32 mouse cellular contexts compared by ENCODE assay signal in genomic region chr12:31513724-31514503, GRCm38 (mm10). TPM values are rescaled to one million over a fixed set of nuclear protein-coding genes. Genes with fewer than 3 reads are reported as not detected.
DNase-seq lines count a peak whose midpoint lies in the region; ATAC-seq and TF ChIP-seq lines count a peak whose summit lies in the region.
"Had no signal": no experiment of that assay in that cellular context is flagged by ENCODE, and none has a peak within 500 bp of the region (broad histone marks: within the 10 kb centered on the region; RNA-seq: fewer than 3 reads in every experiment).

No protein-coding gene starts in this region.

- TF ChIP-seq CTCF in MEL (IDR thresholded peaks at IDR 0.05 in 2 of 3, conservative IDR thresholded peaks at IDR 0.05 in 1 of 3; ENCODE audit: control insufficient read depth in 1 of 3, insufficient read depth in 1 of 3, low read depth in 2 of 3, low read length in 3 of 3, poor library complexity in 1 of 3, severe bottlenecking in 1 of 3), result no peak
- TF ChIP-seq CTCF in stomach, postnatal 0 days (IDR thresholded peaks at IDR 0.05; ENCODE audit: low read depth), result no peak

- no peak overlapping the region for H3K27ac ChIP-seq in MEL (ENCODE audit: control insufficient read depth, low read depth, low read length)
- H3K27ac ChIP-seq in stomach, postnatal 0 days (replicated peaks), result no peak overlapping the region
- no peak overlapping the region for H3K27ac ChIP-seq in heart, embryonic 10.5 days
- H3K27ac ChIP-seq: embryonic facial prominence, embryonic 12.5 days; gastrocnemius, adult 2 months; heart, embryonic 15.5 days; hindbrain, embryonic 13.5 days; kidney, postnatal 0 days; liver, embryonic 14.5 days; midbrain, embryonic 12.5 days; neural tube, embryonic 13.5 days had no signal

- TF ChIP-seq EP300 in MEL (IDR thresholded peaks at IDR 0.05; ENCODE audit: low read depth in 1 of 2, low read length in 2 of 2), result no peak; a peak in 1 of 4 replicates
- no peak for TF ChIP-seq EP300 in stomach, postnatal 0 days (optimal IDR thresholded peaks at IDR 0.05)

- H3K9ac ChIP-seq in MEL (ENCODE audit: control insufficient read depth, low read depth, low read length, poor library complexity, severe bottlenecking), result no peak overlapping the region
- no peak overlapping the region for H3K9ac ChIP-seq in stomach, postnatal 0 days (ENCODE audit: low read length)
- H3K9ac ChIP-seq: embryonic facial prominence, embryonic 12.5 days; heart, embryonic 15.5 days; hindbrain, embryonic 13.5 days; liver, embryonic 14.5 days; lung, embryonic 14.5 days; midbrain, embryonic 12.5 days; neural tube, embryonic 13.5 days had no signal

- H3K79me2 ChIP-seq in MEL (ENCODE audit: control insufficient read depth, insufficient read depth, low read length, poor library complexity), result no peaks in the 10 kb centered on the region

- no peaks in the 10 kb centered on the region for H3K27me3 ChIP-seq in MEL (ENCODE audit: control insufficient read depth in 1 of 2, insufficient read depth in 2 of 2, low read length in 2 of 2)
- H3K27me3 ChIP-seq in stomach, postnatal 0 days (ENCODE audit: control insufficient read depth, insufficient read depth, low read length), result no peaks in the 10 kb centered on the region
- H3K27me3 ChIP-seq in heart, embryonic 10.5 days (ENCODE audit: insufficient read depth, poor library complexity, severe bottlenecking), result no peaks in the 10 kb centered on the region
- H3K27me3 ChIP-seq: embryonic facial prominence, embryonic 12.5 days; heart, embryonic 15.5 days; hindbrain, embryonic 13.5 days; megakaryocyte, embryonic 14.5 days; midbrain, embryonic 12.5 days; neural tube, embryonic 13.5 days had no signal

- TF ChIP-seq RAD21 in MEL (IDR thresholded peaks at IDR 0.05; ENCODE audit: low read depth, low read length), result no peak

- no peak for TF ChIP-seq POLR2A in MEL (IDR thresholded peaks at IDR 0.05; ENCODE audit: control insufficient read depth in 1 of 2, insufficient read depth in 1 of 2, low read depth in 1 of 2, low read length in 2 of 2, poor library complexity in 1 of 2)

- ATAC-seq in granulocyte monocyte progenitor cell, adult 5-6 weeks (replicated peaks; ENCODE audit: poor library complexity, severe bottlenecking), result peak; percentile 74
- ATAC-seq in stomach, postnatal 0 days (ENCODE audit: low FRiP score, low TSS enrichment), result no peak
- ATAC-seq: activated CD4-positive, CD25-positive, alpha-beta regulatory T cell, adult 4 months; forebrain, embryonic 14.5 days had no signal

- no peaks in the 10 kb centered on the region for H3K9me3 ChIP-seq in MEL (replicated peaks; ENCODE audit: insufficient read depth, low read length)
- no peaks in the 10 kb centered on the region for H3K9me3 ChIP-seq in stomach, postnatal 0 days (ENCODE audit: control insufficient read depth, low read length)
- no peaks in the 10 kb centered on the region for H3K9me3 ChIP-seq in heart, embryonic 10.5 days
- H3K9me3 ChIP-seq: embryonic facial prominence, embryonic 12.5 days; heart, embryonic 15.5 days; hindbrain, embryonic 13.5 days; megakaryocyte, embryonic 14.5 days; midbrain, embryonic 12.5 days; neural tube, embryonic 13.5 days had no signal

- H3K36me3 ChIP-seq in MEL (ENCODE audit: control insufficient read depth in 1 of 2, insufficient read depth in 2 of 2, low read length in 2 of 2), result peaks cover 0 to 4% of the 10 kb centered on the region in 2 experiments; a peak in 2 of 4 replicates
- no peaks in the 10 kb centered on the region for H3K36me3 ChIP-seq in stomach, postnatal 0 days (ENCODE audit: control insufficient read depth, insufficient read depth, low read length)
- no peaks in the 10 kb centered on the region for H3K36me3 ChIP-seq in heart, embryonic 10.5 days
- H3K36me3 ChIP-seq: embryonic facial prominence, embryonic 12.5 days; heart, embryonic 15.5 days; hindbrain, embryonic 13.5 days; midbrain, embryonic 12.5 days; neural tube, embryonic 13.5 days had no signal

- H3K4me2 ChIP-seq in stomach, postnatal 0 days (replicated peaks; ENCODE audit: low read depth), result no peak overlapping the region
- H3K4me2 ChIP-seq: embryonic facial prominence, embryonic 12.5 days; heart, embryonic 15.5 days; hindbrain, embryonic 13.5 days; lung, embryonic 14.5 days; midbrain, embryonic 12.5 days; neural tube, embryonic 13.5 days had no signal

- DNase-seq in 3T3-L1 (ENCODE audit: low read depth, low spot score) (peak; percentile 72), MEL (ENCODE audit: low read depth, low spot score) (peak; percentile 24)
- peak; percentile 6 for DNase-seq in stomach, postnatal 0 days (ENCODE audit: low spot score)
- no peak for DNase-seq in kidney, postnatal 4 days
- DNase-seq in heart, embryonic 10.5 days (ENCODE audit: low spot score), result no peak
- DNase-seq: adrenal gland, adult 8-10 months; cerebellum, adult 8-10 months; cerebellum, postnatal 25 days; gastrocnemius, adult 2 months; gastrocnemius, postnatal 36 days; heart, postnatal 4 days; kidney, adult 8-10 months; layer of hippocampus, adult 9-11 months; liver; lung, embryonic 14.5 days; lung, postnatal 14 days; right cerebral cortex, postnatal 25 days; spleen, adult 18-20 months; thymus, adult 2 months; thymus, postnatal 4 days had no signal

- WGBS in stomach, postnatal 0 days, result 61% methylated on average over 6 of the region's 6 CpGs
- 45% methylated on average over 6 of the region's 6 CpGs for WGBS in heart, embryonic 10.5 days

- H3K4me3 ChIP-seq in MEL (ENCODE audit: control insufficient read depth in 1 of 2, insufficient read depth in 1 of 2, low read depth in 2 of 2, low read length in 2 of 2), result no peak overlapping the region
- no peak overlapping the region for H3K4me3 ChIP-seq in stomach, postnatal 0 days (ENCODE audit: low read depth, low read length)
- no peak overlapping the region for H3K4me3 ChIP-seq in heart, embryonic 10.5 days
- H3K4me3 ChIP-seq: embryonic facial prominence, embryonic 12.5 days; gastrocnemius, adult 2 months; heart, embryonic 15.5 days; hindbrain, embryonic 13.5 days; megakaryocyte, embryonic 14.5 days; midbrain, embryonic 12.5 days; neural tube, embryonic 13.5 days had no signal

- peaks cover 2 to 3% of the 10 kb centered on the region in 2 experiments; a peak in 2 of 4 replicates for H3K4me1 ChIP-seq in MEL (ENCODE audit: control insufficient read depth in 1 of 2, insufficient read depth in 2 of 2, low read length in 2 of 2)
- H3K4me1 ChIP-seq in stomach, postnatal 0 days (replicated peaks; ENCODE audit: control insufficient read depth, insufficient read depth), result no peaks in the 10 kb centered on the region
- 0 out of 2 replicates have a peak, but pooled peaks cover 3% of the 10 kb centered on the region for H3K4me1 ChIP-seq in heart, embryonic 10.5 days
- H3K4me1 ChIP-seq: embryonic facial prominence, embryonic 12.5 days; hindbrain, embryonic 13.5 days; midbrain, embryonic 12.5 days; neural tube, embryonic 13.5 days had no signal

TF ChIP-seq in MEL, 35 proteins besides CTCF, POLR2A, EP300 and RAD21:
- TF ChIP-seq MYB (IDR thresholded peaks at IDR 0.05; ENCODE audit: low read depth, low read length) (no peak), GATA1 (IDR thresholded peaks at IDR 0.05; ENCODE audit: low read depth, low read length) (peak; percentile 33)
TF ChIP-seq in MEL: peak in this region for 1.

RNA-seq across cellular contexts. Expression of gene Cbll1, which starts 14.5 kb away (rescaled TPM):
- total RNA-seq in MEL (2012; rRNA removed), result 5.0 and 5.3 TPM in 2 replicates
- polyA plus RNA-seq in MEL (2012; ENCODE audit: insufficient read depth in 1 of 2, insufficient read length in 2 of 2, low read depth in 1 of 2, low replicate concordance in 2 of 2, missing spikeins in 1 of 2), result 10 to 100 TPM in 1 of 2 experiments, not detected in 1; 19.8 TPM
- 43.6 and 49.0 TPM in 2 replicates for total RNA-seq in granulocyte monocyte progenitor cell, adult 5-6 weeks (2014; fragmentation: Nextera tagmentation)
- total RNA-seq in granulocyte monocyte progenitor cell, adult 5-6 weeks (2017), result 4.5 and 6.4 TPM in 2 replicates
- 6.1 and 6.4 TPM in 2 replicates for polyA plus RNA-seq in stomach, postnatal 0 days (2015; fragmentation: Nextera tagmentation; extraction: Ambion mirVana)
- 10.6 and 12.6 TPM in 2 replicates for polyA plus RNA-seq in heart, embryonic 10.5 days (2016; fragmentation: Nextera tagmentation; extraction: Ambion mirVana)

RNA-seq across cellular contexts. Expression of gene Slc26a4, which starts 45.9 kb away (rescaled TPM):
- total RNA-seq in MEL (2012; rRNA removed), result 0.04 TPM in 1 of 2 replicates, not detected in the other
- not detected for polyA plus RNA-seq in MEL (2012; ENCODE audit: insufficient read depth in 1 of 2, insufficient read length in 2 of 2, low read depth in 1 of 2, low replicate concordance in 2 of 2, missing spikeins in 1 of 2)
- not detected in 2 replicates for total RNA-seq in granulocyte monocyte progenitor cell, adult 5-6 weeks (2014; fragmentation: Nextera tagmentation)
- not detected in 2 replicates for total RNA-seq in granulocyte monocyte progenitor cell, adult 5-6 weeks (2017)
- 0.16 and 0.29 TPM in 2 replicates for polyA plus RNA-seq in stomach, postnatal 0 days (2015; fragmentation: Nextera tagmentation; extraction: Ambion mirVana)
- polyA plus RNA-seq in heart, embryonic 10.5 days (2016; fragmentation: Nextera tagmentation; extraction: Ambion mirVana), result 0.05 and 0.18 TPM in 2 replicates
- total RNA-seq: gastrocnemius, adult 2 months; gastrocnemius, postnatal 36 days had no signal
- polyA plus RNA-seq: activated CD4-positive, CD25-positive, alpha-beta regulatory T cell, adult 4 months; liver, embryonic 14.5 days; lung, embryonic 14.5 days; midbrain, embryonic 12.5 days; midbrain, postnatal 0 days had no signal

Comparison
In these comparisons a context has a peak if more than half of its experiments do, and no peak if none do; other contexts are left out.
1. DNase-seq: peak in 3T3-L1 (single experiment), MEL (single experiment) and stomach, postnatal 0 days (single experiment); none in kidney, postnatal 4 days (0 of 2) and heart, embryonic 10.5 days (single experiment).